Mouse (Mus musculus) neural tube, embryonic 13.5 days (tissue): ENCODE results near the gene Aqp6. TPM values are rescaled to one million over a fixed set of nuclear protein-coding genes. Genes with fewer than 3 reads are reported as not detected.

ENCODE experiments used
- ATAC-seq: fragments of 200-750 bp; cut with Nextera tagmentation; 2 replicates; pipeline ENCODE4 v1.8.0; 2017; ENCODE audit warnings: low read depth, mild to moderate bottlenecking, moderate TSS enrichment, moderate library complexity
- H3K27ac ChIP-seq: fragments of 300-500 bp; sonication (generic); replicated peaks from 2 replicates; pipeline ENCODE4 v1.5.1; 2015; ENCODE audit warnings: moderate library complexity, mild to moderate bottlenecking, inconsistent platforms
- H3K27me3 ChIP-seq: fragments of 300-500 bp; sonication (generic); 2 replicates; pipeline ENCODE4 v1.6.1; 2015; ENCODE audit warnings: mild to moderate bottlenecking, inconsistent platforms
- H3K36me3 ChIP-seq: fragments of 300-500 bp; sonication (generic); 2 replicates; pipeline ENCODE4 v1.6.1; 2015; ENCODE audit warnings: mild to moderate bottlenecking, inconsistent platforms
- H3K4me1 ChIP-seq: fragments of 300-500 bp; sonication (generic); replicated peaks from 2 replicates; pipeline ENCODE4 v1.6.1; 2015; ENCODE audit warnings: inconsistent platforms
- H3K4me2 ChIP-seq: fragments of 300-500 bp; sonication (generic); 2 replicates; pipeline ENCODE4 v1.6.1; 2015; ENCODE audit warnings: inconsistent platforms, mild to moderate bottlenecking, moderate library complexity
- H3K4me3 ChIP-seq: fragments of 300-500 bp; sonication (generic); 2 replicates; pipeline ENCODE4 v1.5.1; 2015; ENCODE audit warnings: mild to moderate bottlenecking, inconsistent platforms
- H3K9ac ChIP-seq: fragments of 300-500 bp; sonication (generic); 2 replicates; pipeline ENCODE4 v1.6.1; 2015; ENCODE audit warnings: moderate library complexity, mild to moderate bottlenecking, inconsistent platforms
- H3K9me3 ChIP-seq: fragments of 300-500 bp; sonication (generic); 2 replicates; pipeline ENCODE4 v1.6.1; 2016; ENCODE audit warnings: inconsistent platforms
- WGBS: fragments of 180-500 bp; shearing (Covaris S2); methylation state at CpG from one replicate; pipeline ENCODE4 v1.1.7; 2015; 5-methylcytosine and 5-hydroxymethylcytosine counted together
- polyA plus RNA-seq: library from polyadenylated mRNA; unstranded; fragments of >200 nt; fragmentation: Nextera tagmentation; extraction: Ambion mirVana; gene quantifications from 2 replicates; pipeline ENCODE4 v1.2.1, GENCODE M21; 2015

Aqp6 gene
- polyA plus RNA-seq, 1 experiment from 2014 or later: 3.6 TPM

DNA sequence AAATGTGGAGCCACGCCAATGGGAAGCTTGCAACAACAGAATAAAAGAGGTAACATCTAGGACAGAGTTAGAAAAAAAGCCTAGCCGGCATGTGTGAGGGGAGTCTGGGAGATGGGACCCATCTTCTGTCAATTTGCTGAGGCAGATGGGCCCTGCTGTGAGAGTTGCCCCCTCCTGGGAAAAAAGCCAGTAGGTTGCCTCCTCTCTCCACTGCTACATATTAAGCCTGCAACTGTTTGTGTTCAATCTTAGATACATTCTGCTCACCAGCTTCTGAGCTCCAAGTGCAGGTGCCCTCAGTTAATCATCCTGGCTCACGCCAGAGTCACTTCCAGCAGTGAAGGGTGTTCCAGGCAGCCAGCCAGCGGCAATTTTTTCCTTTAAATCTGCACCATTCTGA, 18.6 kb downstream of the Aqp6 start:
- H3K4me2 ChIP-seq: no peak overlapping the region
- no peak overlapping the region for H3K9ac ChIP-seq
- H3K9me3 ChIP-seq: no peaks in the 10 kb centered on the region
- peaks cover 43% of the 10 kb centered on the region for H3K36me3 ChIP-seq
- WGBS: 49% methylated on average over 4 of the region's 4 CpGs
- no peak overlapping the region for H3K4me3 ChIP-seq
- H3K4me1 ChIP-seq: peaks cover 34% of the 10 kb centered on the region
- no peak for ATAC-seq
- peak overlapping the region; percentile 50 for H3K27ac ChIP-seq
- no peaks in the 10 kb centered on the region for H3K27me3 ChIP-seq

DNA sequence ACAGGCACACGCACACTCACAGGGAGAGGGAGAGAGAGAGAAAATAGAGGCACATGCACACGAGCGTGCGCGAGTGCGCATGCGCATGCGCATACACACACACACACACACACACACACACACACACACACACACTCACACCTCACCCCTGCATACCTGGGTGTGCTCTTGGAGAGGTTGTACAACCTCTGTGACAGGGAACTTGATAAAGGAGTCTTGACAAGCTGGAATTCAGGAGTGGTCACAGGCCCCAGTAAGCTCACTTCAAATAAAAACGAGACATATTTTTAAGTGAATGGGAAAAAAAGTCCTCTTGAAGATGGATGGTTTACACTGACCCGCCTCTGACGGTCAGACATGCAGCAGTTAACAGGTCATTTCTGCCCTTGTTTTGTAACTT, 20.9 kb downstream of the Aqp6 start:
- Histone ChIP-seq H3K36me3 (peaks cover 66% of the 10 kb centered on the region), H3K27ac (no peak overlapping the region), H3K4me1 (peaks cover 25% of the 10 kb centered on the region), H3K9me3 (no peaks in the 10 kb centered on the region), H3K9ac (no peak overlapping the region), H3K27me3 (no peaks in the 10 kb centered on the region), H3K4me3 (no peak overlapping the region), H3K4me2 (no peak overlapping the region)
- WGBS: 97% methylated on average over 10 of the region's 11 CpGs
- ATAC-seq: no peak

DNA sequence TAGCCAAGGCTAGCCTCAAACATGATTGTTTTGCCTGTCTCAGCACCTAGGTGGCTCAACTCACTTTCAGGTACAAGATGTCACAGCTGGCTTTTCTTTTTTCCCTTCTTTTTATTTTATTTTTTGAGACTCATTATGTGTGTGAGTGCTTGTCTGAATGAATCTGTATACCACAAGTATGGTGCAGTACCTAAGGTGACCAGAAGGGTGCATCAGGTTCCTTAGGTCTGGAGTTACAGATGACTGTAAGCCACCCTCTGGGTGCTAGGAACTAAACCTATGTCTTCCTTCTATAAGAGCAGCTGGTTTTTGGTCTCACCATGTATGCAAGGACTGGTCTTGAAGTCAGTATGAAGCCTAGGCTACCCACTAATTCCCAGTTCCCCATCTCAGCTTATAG, 30.4 kb downstream of the Aqp6 start:
- no peaks in the 10 kb centered on the region for H3K27me3 ChIP-seq
- no peak for ATAC-seq
- peaks cover 86% of the 10 kb centered on the region for H3K36me3 ChIP-seq
- H3K4me2 ChIP-seq: no peak overlapping the region
- peaks cover 10% of the 10 kb centered on the region for H3K4me1 ChIP-seq
- no peak overlapping the region for H3K27ac ChIP-seq
- H3K9ac ChIP-seq: no peak overlapping the region
- H3K4me3 ChIP-seq: no peak overlapping the region
- H3K9me3 ChIP-seq: no peaks in the 10 kb centered on the region

DNA sequence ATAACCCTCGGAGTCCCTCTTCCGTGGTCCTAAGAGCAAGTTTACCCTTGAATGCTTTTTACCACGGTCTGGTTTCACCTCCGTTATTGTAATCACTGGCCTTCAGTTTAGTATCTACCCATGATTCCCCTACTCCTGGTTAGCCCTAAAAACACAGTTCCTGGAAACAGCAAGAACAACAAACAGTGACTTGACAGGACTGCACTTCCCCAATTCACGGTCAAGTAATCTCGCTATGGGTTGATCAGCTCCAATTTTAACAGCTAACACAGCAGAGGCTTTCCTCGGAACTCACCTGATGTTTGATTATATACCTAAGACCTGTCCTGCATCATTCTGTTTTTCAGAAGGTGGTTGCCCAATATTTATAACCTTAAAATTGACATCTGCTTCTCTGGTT, 33.5 kb downstream of the Aqp6 start:
- Histone ChIP-seq H3K27me3 (no peaks in the 10 kb centered on the region), H3K4me2 (no peak overlapping the region), H3K9me3 (no peaks in the 10 kb centered on the region), H3K27ac (no peak overlapping the region), H3K4me1 (peaks cover 25% of the 10 kb centered on the region), H3K36me3 (peaks cover 67% of the 10 kb centered on the region), H3K9ac (no peak overlapping the region), H3K4me3 (no peak overlapping the region)
- no peak for ATAC-seq
- 90% methylated on average over 7 of the region's 7 CpGs for WGBS

DNA sequence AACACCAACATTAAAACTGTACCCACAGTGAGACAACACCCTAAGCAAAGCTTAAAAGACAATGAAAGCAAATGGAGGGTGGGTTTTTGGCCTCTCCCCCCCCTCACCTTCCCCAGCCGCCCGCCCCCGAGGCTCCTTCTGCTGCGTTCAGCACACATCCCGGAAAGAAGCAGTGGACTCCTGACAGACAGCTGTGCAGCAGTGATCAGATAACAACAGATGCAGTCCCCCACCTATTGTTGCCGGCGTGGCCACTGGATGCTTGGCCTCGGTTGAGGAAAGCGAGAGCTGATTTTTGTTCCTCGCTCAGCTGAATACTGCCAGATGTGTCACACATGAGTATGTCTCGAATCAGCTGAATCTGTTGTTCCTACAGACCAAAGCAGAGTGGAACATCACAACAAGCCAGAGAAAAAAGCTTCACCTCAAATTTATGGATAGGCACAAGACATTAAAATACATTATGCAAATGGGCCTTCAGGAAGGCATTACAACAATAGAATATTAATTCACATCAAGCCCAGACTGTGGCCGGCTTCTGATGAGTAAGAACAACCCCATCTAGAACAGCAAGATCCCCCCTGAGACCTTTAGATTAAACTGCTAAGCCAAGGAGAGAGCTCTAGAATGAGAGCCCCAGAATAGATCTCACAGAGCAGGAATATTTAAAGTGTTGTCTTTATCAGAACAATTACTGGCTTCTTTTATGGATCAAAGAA, 36.4 kb downstream of the Aqp6 start:
- WGBS: 36% methylated on average over 12 of the region's 12 CpGs
- H3K36me3 ChIP-seq: peaks cover 46% of the 10 kb centered on the region
- peak; percentile 79 for ATAC-seq
- H3K4me2 ChIP-seq: peak overlapping the region; percentile 41
- H3K4me1 ChIP-seq: peaks cover 29% of the 10 kb centered on the region
- H3K27ac ChIP-seq: peak overlapping the region; percentile 94
- peak overlapping the region; percentile 6; the same call in 1 of the 2 replicates for H3K4me3 ChIP-seq
- H3K27me3 ChIP-seq: no peaks in the 10 kb centered on the region
- H3K9me3 ChIP-seq: no peaks in the 10 kb centered on the region
- H3K9ac ChIP-seq: peak overlapping the region; percentile 59

DNA sequence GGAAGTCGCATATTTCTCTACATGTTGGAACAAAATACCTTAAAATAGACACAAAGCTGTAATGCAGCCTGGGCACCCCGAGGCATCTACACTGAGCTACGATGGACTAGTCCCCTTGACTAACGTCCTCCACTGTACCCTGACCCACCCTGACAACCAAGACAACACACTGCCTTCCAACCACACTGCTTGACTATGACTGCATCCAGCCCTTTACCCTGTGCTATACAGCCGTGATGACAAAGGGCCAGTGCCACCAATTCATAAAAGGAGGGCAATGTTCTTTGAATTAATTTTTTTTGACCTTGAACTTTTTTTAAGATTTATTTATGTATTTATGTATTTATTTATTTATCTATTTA, 36.9 kb downstream of the Aqp6 start:
- H3K9me3 ChIP-seq: no peaks in the 10 kb centered on the region
- ATAC-seq: peak; percentile 58; the same call in 1 of the 2 replicates
- peak overlapping the region; percentile 94 for H3K27ac ChIP-seq
- no peak overlapping the region for H3K4me3 ChIP-seq
- no peaks in the 10 kb centered on the region for H3K27me3 ChIP-seq
- H3K36me3 ChIP-seq: peaks cover 41% of the 10 kb centered on the region
- peaks cover 33% of the 10 kb centered on the region for H3K4me1 ChIP-seq
- no peak overlapping the region for H3K9ac ChIP-seq
- 62% methylated on average over 5 of the region's 5 CpGs for WGBS
- H3K4me2 ChIP-seq: no peak overlapping the region

DNA sequence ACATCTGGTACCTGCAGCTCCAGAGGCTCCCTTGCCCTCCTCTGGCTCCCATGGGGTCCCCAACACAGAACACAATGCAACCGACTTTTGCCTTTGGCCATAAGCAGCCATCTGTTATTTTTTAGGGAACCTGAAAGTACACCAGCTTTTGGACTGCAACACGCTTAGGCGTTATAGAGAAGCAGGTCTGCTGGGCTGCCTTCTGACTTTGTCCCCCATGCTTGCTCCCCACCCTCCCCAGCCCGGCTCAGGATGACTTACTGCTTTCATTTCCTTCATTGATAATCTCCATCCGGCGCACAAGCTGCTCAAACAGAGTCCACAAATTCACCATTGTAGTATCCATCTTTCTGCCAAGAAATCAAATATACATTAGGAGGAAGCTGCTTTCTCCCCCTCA, 41.4 kb downstream of the Aqp6 start:
- peaks cover 16% of the 10 kb centered on the region for H3K36me3 ChIP-seq
- peak overlapping the region; percentile 85 for H3K27ac ChIP-seq
- no peaks in the 10 kb centered on the region for H3K27me3 ChIP-seq
- peak overlapping the region; percentile 18 for H3K4me2 ChIP-seq
- no peaks in the 10 kb centered on the region for H3K9me3 ChIP-seq
- ATAC-seq: no peak
- no peak overlapping the region for H3K4me3 ChIP-seq
- 38% methylated on average over 6 of the region's 6 CpGs for WGBS
- peak overlapping the region; percentile 49 for H3K9ac ChIP-seq
- H3K4me1 ChIP-seq: peaks cover 56% of the 10 kb centered on the region

DNA sequence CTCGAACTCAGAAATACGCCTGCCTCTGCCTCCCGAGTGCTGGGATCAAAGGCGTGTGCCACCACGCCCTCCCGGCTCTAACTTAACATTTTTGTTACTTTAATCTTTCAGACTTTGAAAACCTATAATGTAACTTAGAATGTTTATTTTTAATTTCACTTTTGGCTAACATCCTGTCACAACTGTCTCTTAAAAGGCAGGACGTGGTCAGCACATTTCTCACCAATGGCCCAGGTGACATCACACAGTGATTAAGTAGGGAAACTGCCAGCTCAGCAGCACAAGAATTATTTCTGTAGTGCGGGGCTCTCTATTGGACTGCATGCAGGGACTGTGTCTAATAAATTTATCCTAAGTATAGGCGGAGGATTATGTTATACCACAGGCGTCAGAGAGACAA, 42.6 kb downstream of the Aqp6 start:
- H3K27me3 ChIP-seq: no peaks in the 10 kb centered on the region
- H3K4me3 ChIP-seq: no peak overlapping the region
- WGBS: 60% methylated on average over 10 of the region's 10 CpGs
- peak overlapping the region; percentile 6; the same call in 1 of the 2 replicates for H3K4me2 ChIP-seq
- peaks cover 63% of the 10 kb centered on the region for H3K4me1 ChIP-seq
- peak; percentile 32; the same call in 1 of the 2 replicates for ATAC-seq
- H3K9me3 ChIP-seq: no peaks in the 10 kb centered on the region
- peaks cover 16% of the 10 kb centered on the region for H3K36me3 ChIP-seq
- H3K9ac ChIP-seq: no peak overlapping the region
- H3K27ac ChIP-seq: peak overlapping the region; percentile 85

DNA sequence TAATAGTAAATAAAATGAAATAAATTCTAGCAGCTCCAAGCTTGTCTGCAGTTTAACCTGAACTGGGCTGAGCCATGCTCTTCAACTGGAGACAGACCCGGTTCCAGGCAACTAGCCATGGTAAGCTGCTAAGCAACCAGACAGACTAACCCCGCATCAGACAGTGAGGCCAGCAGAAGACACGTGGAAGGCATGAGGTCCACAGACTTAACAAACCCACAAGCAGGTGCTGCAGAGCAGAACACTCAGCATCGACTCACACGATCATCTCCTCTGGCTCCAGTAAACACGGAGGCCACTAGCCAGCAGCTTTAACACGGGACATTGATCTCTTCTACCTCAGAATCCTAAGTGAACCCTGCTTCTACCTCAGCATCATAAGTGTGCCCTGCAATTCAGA, 43.6 kb downstream of the Aqp6 start:
- Histone ChIP-seq H3K27ac (peak overlapping the region; percentile 87), H3K36me3 (peaks cover 7% of the 10 kb centered on the region), H3K4me3 (no peak overlapping the region), H3K27me3 (no peaks in the 10 kb centered on the region), H3K4me2 (peak overlapping the region; percentile 2; the same call in 1 of the 2 replicates), H3K9ac (peak overlapping the region; percentile 56), H3K9me3 (no peaks in the 10 kb centered on the region), H3K4me1 (peaks cover 73% of the 10 kb centered on the region)
- ATAC-seq: no peak
- WGBS: 41% methylated on average over 7 of the region's 7 CpGs

DNA sequence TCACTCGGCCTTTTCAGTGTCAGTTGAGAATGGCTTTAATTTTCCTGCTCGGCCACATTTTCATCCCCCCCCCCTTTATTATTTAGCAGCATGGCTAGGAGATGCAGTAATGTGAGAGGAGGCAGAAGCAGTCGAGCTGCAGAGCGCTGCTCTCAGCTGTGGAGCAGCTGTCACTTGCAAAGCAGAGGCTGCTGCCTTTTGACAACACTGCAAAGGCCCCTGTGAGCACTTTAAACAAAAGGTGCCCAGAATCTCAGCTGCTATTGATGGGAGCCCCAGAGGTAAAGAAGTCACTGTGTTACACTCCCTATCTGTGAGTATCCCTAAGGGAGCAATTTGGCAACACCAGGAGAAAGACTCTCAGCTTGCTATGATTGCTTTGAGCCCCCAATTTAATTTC, 47.1 kb downstream of the Aqp6 start:
- peak; percentile 49 for ATAC-seq
- Histone ChIP-seq H3K4me2 (peak overlapping the region; percentile 89), H3K27ac (peak overlapping the region; percentile 87), H3K36me3 (no peaks in the 10 kb centered on the region), H3K27me3 (no peaks in the 10 kb centered on the region), H3K9me3 (no peaks in the 10 kb centered on the region), H3K4me1 (peaks cover 90% of the 10 kb centered on the region), H3K4me3 (0 out of 2 replicates have a peak overlapping the region, but pooled peaks have one; percentile 79), H3K9ac (peak overlapping the region; percentile 49)
- WGBS: 13% methylated on average over 4 of the region's 4 CpGs

DNA sequence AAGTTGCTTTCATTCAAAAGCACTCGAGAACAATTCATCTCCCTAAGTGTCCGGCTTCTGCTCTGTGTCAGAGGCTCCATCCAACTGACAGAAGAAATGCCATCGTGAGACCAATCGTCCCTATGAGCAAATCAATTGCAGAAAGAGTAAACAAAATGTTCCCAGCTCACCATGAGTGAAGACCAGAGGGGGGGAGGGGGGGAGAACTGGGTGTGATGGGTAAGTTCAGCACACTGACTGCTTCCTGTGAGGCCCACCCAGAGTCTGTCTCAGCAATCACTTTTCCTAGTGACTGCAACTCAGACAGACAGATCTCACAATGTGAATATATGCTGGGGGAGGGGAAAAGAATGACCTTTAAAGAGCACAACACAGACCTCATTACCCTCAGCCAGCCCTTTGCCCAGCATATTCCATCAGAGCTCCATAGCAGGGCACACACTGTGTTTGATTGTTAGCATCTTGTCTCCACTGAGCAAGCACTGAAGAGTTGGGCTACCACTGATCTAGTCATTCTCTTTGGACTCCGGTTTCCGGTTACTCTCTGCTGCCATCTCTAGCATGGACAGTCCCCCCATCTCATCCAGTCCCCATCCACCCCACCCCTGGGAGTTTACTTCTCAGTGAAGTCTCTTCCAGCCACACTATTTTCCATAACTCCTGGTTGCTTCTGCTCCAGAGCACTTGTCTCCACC, 48.0 kb downstream of the Aqp6 start:
- no peaks in the 10 kb centered on the region for H3K36me3 ChIP-seq
- peak overlapping the region; percentile 79 for H3K4me3 ChIP-seq
- H3K27ac ChIP-seq: peak overlapping the region; percentile 87
- peaks cover 4% of the 10 kb centered on the region; the same call in 1 of the 2 replicates for H3K27me3 ChIP-seq
- peaks cover 91% of the 10 kb centered on the region for H3K4me1 ChIP-seq
- no peak for ATAC-seq
- WGBS: 25% methylated on average over 6 of the region's 6 CpGs
- H3K9me3 ChIP-seq: no peaks in the 10 kb centered on the region
- H3K9ac ChIP-seq: peak overlapping the region; percentile 83
- H3K4me2 ChIP-seq: peak overlapping the region; percentile 89

DNA sequence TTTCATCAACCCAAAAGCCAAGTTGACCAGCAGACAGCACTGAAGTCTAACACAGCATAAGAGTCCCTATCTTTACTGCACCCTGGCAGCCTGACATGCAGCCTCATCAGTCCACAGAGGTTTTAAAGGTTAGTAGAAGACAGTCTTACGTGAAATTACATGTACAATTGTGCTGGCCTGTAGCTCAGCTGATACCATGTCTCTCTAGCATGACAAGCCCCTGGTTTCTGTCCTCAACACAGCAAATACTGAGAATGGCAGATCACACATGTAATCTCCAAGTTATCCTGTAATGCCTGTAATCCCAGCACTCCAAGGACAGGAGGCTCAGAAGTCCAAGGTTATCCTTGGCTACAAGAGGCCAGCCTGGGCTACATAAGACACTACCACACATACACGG, 49.1 kb downstream of the Aqp6 start:
- H3K27me3 ChIP-seq: peaks cover 11% of the 10 kb centered on the region; the same call in 1 of the 2 replicates
- 50% methylated on average over 2 of the region's 2 CpGs for WGBS
- H3K9me3 ChIP-seq: no peaks in the 10 kb centered on the region
- peak overlapping the region; percentile 87 for H3K27ac ChIP-seq
- H3K36me3 ChIP-seq: no peaks in the 10 kb centered on the region
- peak overlapping the region; percentile 79 for H3K4me3 ChIP-seq
- H3K4me1 ChIP-seq: peaks cover 88% of the 10 kb centered on the region
- H3K9ac ChIP-seq: peak overlapping the region; percentile 83
- no peak for ATAC-seq
- H3K4me2 ChIP-seq: peak overlapping the region; percentile 89
